Mouse (Mus musculus) yolk sac, embryonic 10.5 days (tissue): ENCODE results near the gene Irf1.
"Not testable (repeated sequence)": the region's sequence is repeated elsewhere in the genome, so short reads cannot be mapped to it uniquely, and the experiment has no call there.

Experiments used
- DNase-seq: peaks from one replicate; pipeline ENCODE4 v3.0.0-alpha.2; 2017; ENCODE audit warnings: low spot score

Gene Irf1

GRCm38 (mm10) chr11:53769760-53770124 is at the start of gene Irf1:
TSS of gene Irf1 (plus strand) at chr11:53770014.
- DNase-seq: peak; percentile 91

DNA sequence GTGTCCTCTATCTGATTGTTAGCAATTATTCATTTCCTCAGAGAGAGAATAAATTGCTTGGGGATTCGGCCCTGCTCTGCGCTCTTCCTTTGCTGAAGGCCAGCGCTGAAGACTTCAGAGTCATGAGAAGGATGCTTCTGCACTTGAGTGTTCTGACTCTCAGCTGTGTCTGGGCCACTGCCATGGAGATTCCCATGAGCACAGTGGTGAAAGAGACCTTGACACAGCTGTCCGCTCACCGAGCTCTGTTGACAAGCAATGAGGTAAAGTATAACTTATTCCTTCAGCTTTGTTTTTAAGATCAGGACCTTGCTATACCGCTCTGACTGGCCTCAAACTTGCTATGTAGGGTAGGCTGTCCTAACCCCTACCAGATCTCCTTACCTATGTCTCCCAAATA is 49.1 kb upstream of the Irf1 start, which contains the start of gene Il5:
TSS of gene Il5 (plus strand) at position 80 of the 400 bp plus-strand sequence.
- DNase-seq: no peak

DNA sequence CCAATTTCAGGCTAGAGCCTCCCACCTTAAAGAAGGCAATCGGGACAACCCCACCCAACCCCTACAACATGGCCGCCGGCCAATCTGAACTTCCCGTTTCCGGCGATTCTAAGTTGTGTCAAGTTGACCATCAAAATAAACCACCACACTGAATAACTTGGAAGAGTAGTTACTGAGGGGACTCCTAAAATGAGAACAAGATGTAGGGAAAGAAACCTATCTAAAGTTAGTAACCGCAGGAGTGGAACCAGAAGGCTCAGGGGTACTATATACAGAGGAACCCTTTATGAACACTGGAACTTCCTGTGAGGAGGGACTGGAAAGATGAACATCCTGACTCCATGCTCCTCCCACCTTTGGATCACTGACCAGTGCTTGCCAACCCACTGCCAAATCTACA is 38.4 kb upstream of the Irf1 start:
- DNase-seq: no peak

GRCm38 (mm10) chr11:53732244-53732643 is 37.6 kb upstream of the Irf1 start:
- DNase-seq: no peak

GRCm38 (mm10) chr11:53733824-53734223 is 36.0 kb upstream of the Irf1 start:
- no peak for DNase-seq

- DNase-seq: no peak
Measured at GRCm38 (mm10) chr11:53734431-53734830, 35.4 kb upstream of the Irf1 start.

- no peak for DNase-seq
Measured at GRCm38 (mm10) chr11:53734970-53735681, 34.7 kb upstream of the Irf1 start.

- DNase-seq: peak; percentile 55
Measured at GRCm38 (mm10) chr11:53735682-53736245, 34.0 kb upstream of the Irf1 start.

DNA sequence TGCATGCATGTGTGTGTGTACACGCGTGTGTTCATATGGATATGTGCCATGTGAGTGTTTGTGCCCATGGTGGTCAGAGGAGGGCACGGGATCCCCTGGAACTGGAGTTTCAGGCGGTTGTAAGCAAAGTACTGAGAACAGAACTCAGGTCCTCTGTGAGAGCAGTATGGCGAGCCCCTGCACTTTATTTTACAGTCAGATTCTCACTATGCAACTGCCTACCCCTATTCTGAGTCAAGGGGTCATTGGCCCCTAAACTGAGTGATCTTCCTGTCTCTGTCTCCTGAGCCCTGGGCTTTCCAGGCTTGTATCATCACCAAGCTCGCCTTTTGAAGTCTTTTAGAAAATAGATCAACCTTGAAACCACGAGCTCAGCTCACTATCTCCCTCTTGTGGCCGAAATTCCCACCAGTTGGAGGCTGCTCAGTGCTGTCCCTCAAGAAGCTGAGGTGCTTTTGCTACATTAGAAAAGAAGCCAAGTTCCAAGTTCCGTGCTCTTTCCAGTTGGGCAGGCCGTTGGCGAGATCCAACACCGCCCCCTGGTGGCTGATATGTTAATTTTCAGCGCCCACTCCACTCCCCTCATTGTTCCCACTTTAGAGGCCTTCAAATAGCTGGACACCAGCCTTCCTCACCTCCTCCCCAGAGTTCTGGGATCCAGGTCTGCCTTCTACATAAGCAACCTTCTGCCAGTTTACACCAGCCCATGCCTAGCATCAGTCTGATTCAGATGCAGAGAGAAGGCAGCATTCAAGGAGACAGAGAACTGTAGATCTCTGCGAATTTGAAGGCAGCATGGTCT is 32.8 kb upstream of the Irf1 start:
- peak; percentile 66 for DNase-seq

GRCm38 (mm10) chr11:53737573-53737946 is 32.3 kb upstream of the Irf1 start:
- DNase-seq: peak; percentile 33

DNA sequence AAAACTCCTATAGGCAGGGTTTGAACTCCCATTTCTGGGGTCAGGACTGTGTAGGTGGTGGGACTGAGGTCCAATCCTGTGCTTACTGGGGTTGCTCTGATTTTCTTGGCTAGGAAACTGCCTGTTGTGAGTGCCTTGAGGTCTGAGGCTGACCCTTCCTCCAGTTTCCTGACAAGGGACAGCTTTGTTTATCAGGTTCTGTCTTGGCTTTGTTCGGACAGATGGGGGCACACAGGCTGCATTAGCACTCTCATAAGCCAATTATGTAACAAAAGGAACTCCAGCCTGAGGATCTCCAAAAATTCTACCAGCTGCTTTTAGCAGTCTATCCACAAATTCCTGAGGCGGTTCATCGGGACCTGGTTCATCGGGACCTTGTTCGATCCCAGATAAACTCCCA is 27.5 kb upstream of the Irf1 start:
- DNase-seq: no peak

- no peak for DNase-seq
Measured at GRCm38 (mm10) chr11:53745260-53745659, 24.6 kb upstream of the Irf1 start.

DNA sequence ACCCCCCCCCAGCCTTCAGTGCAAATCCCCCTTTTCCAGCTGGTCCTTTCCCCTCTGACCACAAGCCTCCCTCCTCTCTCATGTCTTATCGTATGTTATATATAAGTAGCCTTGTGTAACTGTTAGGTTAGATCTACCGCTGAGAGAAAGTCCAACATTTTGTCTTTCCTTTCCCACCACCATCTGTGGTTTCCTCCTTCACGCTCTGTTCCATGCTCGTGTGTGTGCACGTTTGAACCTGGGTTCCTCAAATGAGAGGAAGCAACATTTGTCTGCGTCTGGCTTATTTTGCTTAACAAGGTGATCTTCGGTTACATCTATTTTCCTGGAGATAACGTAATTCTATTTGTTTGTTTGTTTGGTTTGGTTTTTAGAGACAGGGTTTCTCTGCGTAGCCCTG is 21.8 kb upstream of the Irf1 start:
- DNase-seq: no peak

GRCm38 (mm10) chr11:53748614-53749013 is 21.2 kb upstream of the Irf1 start:
- DNase-seq: no peak

DNA sequence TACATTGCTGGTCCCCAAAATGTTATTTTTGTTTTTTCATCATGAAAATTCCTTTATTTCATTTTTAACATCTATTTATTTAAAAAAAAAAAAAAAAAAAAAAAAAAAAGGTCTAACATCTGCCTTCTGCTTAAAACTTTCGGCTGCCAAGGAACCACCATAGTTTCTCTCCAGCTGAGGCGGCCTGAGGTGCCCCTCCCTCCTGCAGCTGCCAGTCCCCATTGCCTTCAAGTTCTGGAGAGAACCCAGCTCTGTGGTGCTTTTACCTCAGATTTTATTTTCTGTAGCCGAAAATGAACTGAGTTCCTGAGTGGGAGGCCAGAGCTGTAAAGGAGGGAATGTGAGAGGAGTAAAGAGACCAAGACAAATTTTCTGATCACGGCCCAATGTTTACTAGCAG is 20.5 kb upstream of the Irf1 start:
- DNase-seq: no peak

GRCm38 (mm10) chr11:53749716-53750352 is 20.0 kb upstream of the Irf1 start:
- DNase-seq: no peak

- DNase-seq: no peak
Measured at GRCm38 (mm10) chr11:53755011-53755595, 14.7 kb upstream of the Irf1 start.

- DNase-seq: no peak
Measured at GRCm38 (mm10) chr11:53757612-53758011, 12.2 kb upstream of the Irf1 start.

GRCm38 (mm10) chr11:53758033-53758432 is 11.8 kb upstream of the Irf1 start:
- DNase-seq: not testable (repeated sequence)

GRCm38 (mm10) chr11:53758791-53759351 is 10.9 kb upstream of the Irf1 start:
- peak; percentile 62 for DNase-seq

- DNase-seq: no peak
Measured at GRCm38 (mm10) chr11:53759545-53760406, 10.0 kb upstream of the Irf1 start.
